Mouse (Mus musculus) ZHBTc4 (cell line): Measurements from ENCODE around the gene Cdc42ep4.
A peak's percentile ranks its signal among the peaks of the same experiment; 100 is the strongest.

Source experiments
- DNase-seq: peaks from one replicate; pipeline ENCODE4 v3.0.0-alpha.2; 2011; ENCODE audit warnings: low read depth, low spot score

Cdc42ep4 gene

GRCm38 (mm10) chr11:113750571-113751483 is 854 bp downstream of the Cdc42ep4 start:
- peak; percentile 83 for DNase-seq

GRCm38 (mm10) chr11:113749749-113750351 is 1.8 kb downstream of the Cdc42ep4 start:
- DNase-seq = no peak

GRCm38 (mm10) chr11:113748797-113749521 is 2.7 kb downstream of the Cdc42ep4 start:
- no peak for DNase-seq

DNA sequence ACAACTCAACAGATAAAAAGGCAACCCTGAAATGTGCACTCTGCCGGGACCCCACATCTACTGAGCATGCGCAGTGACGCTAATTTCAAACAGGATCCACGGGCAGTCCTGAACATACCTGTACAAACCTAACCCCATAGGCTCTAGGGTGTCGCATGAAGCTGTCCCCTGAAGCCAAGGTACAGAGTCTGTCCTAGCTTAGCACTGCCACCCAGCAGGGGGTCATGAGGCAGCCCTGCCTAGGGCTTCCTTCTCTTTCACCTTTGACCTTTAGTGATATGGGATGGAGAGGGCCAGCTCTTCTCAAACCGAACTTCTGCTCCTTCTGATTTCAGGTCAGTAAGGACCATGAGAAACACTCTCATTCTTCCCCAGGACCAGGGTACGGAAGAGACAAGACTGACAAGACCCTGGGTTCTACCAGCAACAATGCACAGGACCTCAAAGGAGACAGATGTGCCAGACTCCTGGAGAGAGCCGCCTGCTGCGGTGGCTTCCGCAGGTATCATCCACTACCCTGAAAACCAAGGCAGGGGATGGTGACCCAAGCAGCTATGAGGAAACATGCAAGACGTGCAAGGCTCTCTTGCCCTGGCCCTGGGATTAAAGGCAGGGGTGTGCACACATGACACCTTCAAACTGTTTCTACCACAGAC is 3.8 kb downstream of the Cdc42ep4 start:
- DNase-seq = peak; percentile 49

GRCm38 (mm10) chr11:113747056-113747455 is 4.6 kb downstream of the Cdc42ep4 start:
- no peak for DNase-seq

DNA sequence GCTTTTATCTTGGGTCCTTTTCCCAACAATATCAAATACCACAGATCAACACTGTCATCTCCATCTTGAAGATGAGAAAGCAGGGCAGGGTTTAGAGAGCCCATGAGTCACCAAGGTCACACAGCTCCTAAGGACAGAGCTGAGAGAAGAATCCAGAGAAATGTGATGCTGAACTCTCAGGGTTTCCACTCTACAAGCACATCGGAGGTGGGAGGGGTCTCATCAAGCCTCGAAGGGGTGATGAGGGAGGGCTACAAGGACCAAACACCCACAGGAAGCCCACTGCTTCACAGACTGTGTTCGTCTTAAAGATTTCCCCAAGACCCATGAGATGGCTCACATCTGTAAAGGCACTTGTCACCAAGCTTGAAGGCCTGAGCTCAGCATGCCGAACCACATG is 5.7 kb downstream of the Cdc42ep4 start:
- no peak for DNase-seq

- peak; percentile 74 for DNase-seq
These were observed 8.7 kb downstream of the Cdc42ep4 start for GRCm38 (mm10) chr11:113742998-113743397.

DNA sequence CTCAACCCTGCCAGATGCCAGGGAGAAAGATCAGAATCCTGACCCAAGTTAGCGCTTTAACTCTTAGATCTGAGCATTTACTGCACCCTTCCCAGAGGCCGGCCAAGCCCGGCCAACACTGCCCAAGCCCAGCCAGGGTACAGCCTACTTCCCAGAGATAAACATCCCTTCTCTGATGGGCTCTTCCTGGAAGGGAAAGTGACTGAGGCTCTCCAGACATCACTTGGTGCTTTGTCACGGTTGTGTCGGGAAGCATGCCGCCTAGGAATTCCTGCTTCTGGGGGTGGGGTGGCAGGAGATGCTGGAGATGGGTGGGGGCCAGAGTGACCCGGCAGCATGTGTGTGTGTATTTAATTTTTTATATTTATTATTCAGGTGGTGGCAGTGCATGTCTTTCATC is 11.6 kb downstream of the Cdc42ep4 start:
- no peak for DNase-seq

- DNase-seq = peak; percentile 71
These were observed 12.5 kb downstream of the Cdc42ep4 start for GRCm38 (mm10) chr11:113739213-113739612.

DNA sequence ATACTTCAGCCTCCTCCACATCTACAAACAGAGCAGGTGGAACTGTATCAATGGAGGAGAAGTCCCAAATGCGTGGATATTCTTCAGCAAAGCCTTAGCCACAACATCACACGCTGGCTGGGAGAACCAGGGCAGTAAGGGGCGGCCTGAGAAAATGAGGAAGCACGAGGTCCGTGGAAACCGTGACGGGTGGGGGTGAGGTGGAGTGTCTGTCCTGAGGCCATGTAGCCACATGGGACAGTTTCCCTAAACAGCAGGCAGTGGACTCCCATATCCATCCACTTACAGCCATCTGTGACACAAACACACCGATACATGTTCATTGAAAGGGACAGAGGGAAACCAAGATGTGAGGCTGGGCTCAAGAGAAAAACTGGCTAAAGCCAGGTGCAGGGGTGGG is 13.8 kb downstream of the Cdc42ep4 start:
- DNase-seq = peak; percentile 59

DNA sequence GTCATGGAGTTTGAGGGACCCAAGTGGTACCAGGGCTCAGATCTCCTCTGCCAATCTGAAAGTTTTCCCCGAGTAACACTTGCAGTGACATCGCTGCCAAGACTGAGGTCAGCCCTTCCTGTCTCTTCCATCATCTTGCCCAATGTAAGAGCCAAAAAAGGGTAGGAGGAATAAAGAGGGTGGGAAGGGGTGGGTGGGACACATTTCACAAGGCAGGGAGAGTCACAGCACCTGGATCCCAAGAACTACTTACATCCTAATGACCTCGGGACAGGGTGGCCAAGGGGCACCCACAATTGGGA is 14.2 kb downstream of the Cdc42ep4 start:
- no peak for DNase-seq

DNA sequence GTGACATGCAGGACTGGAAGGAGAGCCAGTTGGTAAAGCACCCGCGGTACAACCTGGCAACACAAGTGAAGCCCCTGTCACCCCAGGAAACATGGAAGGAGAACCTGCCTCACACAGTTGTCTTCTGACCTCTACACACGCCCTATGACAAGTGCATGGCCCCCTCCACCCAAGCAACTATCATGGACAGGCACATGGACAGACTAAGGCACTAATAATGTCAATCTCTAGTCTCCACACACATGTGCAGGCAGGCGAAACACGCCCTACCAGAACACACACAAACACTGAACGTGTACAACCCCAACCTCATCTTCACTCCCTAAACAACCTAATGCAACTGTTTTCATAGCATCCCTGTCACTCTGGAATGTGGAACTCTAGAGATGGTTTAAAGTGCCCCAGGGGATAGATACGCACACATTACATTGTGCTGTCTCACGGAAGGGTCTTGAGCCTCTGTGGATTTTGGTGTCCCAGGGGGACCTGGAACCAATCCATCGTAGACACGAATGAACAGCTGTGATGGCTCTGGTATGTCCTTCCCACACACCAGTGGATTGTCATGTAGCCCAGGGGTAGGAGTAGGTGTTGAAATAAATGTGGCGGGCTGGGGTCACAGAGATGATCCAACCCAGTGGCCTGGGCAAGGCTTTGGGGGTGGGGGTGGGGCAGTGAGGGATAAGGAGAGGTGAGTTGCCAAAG is 14.7 kb downstream of the Cdc42ep4 start:
- DNase-seq = no peak

GRCm38 (mm10) chr11:113735151-113735550 is 16.5 kb downstream of the Cdc42ep4 start:
- DNase-seq = no peak

DNA sequence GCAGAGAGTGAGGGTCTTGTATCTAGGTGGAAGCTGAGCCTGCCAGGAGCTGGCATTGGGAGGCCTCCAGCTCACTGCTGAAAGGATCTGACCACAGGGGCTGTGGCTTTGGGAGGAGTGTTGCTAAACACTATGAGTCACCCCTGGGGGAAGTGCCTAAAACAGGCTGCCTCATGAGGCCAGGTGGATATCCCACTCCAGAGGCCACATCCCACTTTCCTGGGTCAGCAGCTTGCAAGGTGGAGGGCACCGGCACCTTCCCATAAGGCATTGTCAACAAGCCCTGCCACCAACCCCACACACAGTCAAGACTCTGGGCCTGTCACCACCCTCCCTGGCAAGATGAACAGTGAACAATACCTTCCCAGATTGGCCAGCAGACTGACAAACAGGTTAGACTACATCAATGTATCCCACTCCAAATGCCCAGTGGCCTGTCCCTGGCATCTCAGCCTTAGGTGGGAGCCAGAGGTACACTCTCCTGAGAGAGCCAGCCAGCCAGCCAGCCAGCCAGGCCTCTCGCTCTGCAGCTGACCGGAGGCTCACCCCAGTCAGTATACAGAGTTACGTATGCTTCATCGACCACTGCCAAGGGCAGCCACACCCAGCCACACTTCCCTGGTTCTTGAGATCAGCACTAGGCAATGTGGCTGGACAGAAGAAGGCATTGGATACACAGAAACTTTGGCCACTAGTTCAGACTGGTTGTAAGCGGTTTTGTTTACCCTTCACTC is 17.9 kb downstream of the Cdc42ep4 start:
- peak; percentile 80 for DNase-seq

DNA sequence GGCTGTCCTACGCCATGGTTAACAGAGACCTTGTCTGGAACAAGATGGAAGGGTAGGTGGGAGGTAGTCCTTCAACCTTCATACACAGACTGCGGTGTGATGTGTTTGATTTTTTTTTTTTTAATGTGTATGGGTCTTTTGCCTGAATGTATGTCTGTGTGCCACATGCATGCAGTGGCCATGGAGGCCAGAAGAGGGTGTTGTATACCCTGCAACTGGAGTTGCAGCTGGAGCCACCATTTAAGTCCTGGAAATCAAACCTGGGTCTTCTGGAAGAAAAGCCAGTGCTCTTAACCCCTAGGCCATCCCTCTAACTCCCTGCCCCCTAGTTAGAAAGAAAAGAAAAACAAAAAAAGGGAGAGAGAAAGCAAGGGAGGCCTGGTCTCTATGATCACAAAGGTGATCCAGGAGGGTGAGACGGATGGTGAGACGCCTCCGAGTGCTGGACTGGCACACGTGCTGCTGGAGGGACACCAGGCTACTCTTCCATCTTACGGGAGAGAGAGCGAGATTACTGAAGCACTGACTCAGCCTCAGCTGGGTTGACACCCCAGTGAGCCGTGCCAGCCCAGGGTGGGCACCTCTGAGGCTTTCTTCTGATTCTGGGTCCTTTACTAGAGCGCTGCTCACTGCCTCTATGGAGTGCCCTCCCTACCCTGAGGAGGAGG is 19.6 kb downstream of the Cdc42ep4 start:
- no peak for DNase-seq

- DNase-seq = no peak
These were observed 20.8 kb downstream of the Cdc42ep4 start for GRCm38 (mm10) chr11:113730879-113731278.

DNA sequence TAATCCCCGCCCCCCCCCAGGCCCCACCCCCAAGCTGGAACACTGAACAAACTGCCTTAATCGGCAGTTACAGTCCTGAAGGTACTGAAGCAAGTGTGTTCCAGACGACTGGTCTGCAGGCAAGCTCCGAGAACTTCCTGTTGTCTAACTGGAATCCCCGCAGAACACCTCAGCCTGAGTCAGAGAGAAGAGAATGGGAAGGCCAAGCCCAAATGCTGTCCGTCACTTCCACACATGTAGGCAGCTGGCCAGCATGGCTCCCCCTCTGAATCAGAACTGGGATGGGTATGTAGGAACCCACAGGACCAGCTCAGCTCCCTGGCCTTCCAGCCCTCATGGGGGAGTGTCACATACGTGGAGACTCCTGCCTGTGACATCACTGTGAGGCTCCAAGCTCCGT is 21.8 kb downstream of the Cdc42ep4 start:
- no peak for DNase-seq

GRCm38 (mm10) chr11:113729239-113729638 is 22.4 kb downstream of the Cdc42ep4 start:
- no peak for DNase-seq

GRCm38 (mm10) chr11:113727992-113728391 is 23.7 kb downstream of the Cdc42ep4 start:
- peak; percentile 42 for DNase-seq
